ENCODE assay signal across 15 mouse cellular contexts in genomic region chr10:95624007-95624406, GRCm38 (mm10). TPM values are rescaled to one million over a fixed set of nuclear protein-coding genes. Genes with fewer than 3 reads are reported as not detected.
DNase-seq lines count a peak whose midpoint lies in the region; ATAC-seq and TF ChIP-seq lines count a peak whose summit lies in the region.
"Had no signal": no experiment of that assay in that cellular context is flagged by ENCODE, and none has a peak within 500 bp of the region (broad histone marks: within the 10 kb centered on the region; RNA-seq: fewer than 3 reads in every experiment).

No protein-coding gene starts in this region.

- peaks cover 28% of the 10 kb centered on the region for H3K4me1 ChIP-seq in hindbrain, embryonic 10.5 days (replicated peaks)
- H3K4me1 ChIP-seq in hindbrain, postnatal 0 days (ENCODE audit: insufficient read depth, low read length) = no peaks in the 10 kb centered on the region
- peaks cover 3% of the 10 kb centered on the region for H3K4me1 ChIP-seq in liver, embryonic 16.5 days (ENCODE audit: control insufficient read depth, low read depth, low read length)
- H3K4me1 ChIP-seq: embryonic facial prominence, embryonic 13.5 days had no signal

- no peak overlapping the region for H3K4me3 ChIP-seq in hindbrain, embryonic 10.5 days
- no peak overlapping the region for H3K4me3 ChIP-seq in hindbrain, postnatal 0 days (ENCODE audit: low read length)
- H3K4me3 ChIP-seq in liver, embryonic 16.5 days (ENCODE audit: low read depth, low read length) = no peak overlapping the region
- H3K4me3 ChIP-seq: embryonic facial prominence, embryonic 13.5 days; forebrain, embryonic 15.5 days; midbrain, embryonic 10.5 days had no signal

- no peaks in the 10 kb centered on the region for H3K27me3 ChIP-seq in hindbrain, embryonic 10.5 days (ENCODE audit: insufficient read depth, poor library complexity, severe bottlenecking)
- H3K27me3 ChIP-seq in hindbrain, postnatal 0 days (ENCODE audit: insufficient read depth, low read length) = no peaks in the 10 kb centered on the region
- H3K27me3 ChIP-seq in liver, embryonic 16.5 days (ENCODE audit: control insufficient read depth, insufficient read depth, low read depth, low read length) = no peaks in the 10 kb centered on the region
- H3K27me3 ChIP-seq: embryonic facial prominence, embryonic 13.5 days; forebrain, embryonic 15.5 days had no signal

- no peak for TF ChIP-seq CTCF in hindbrain, postnatal 0 days (IDR thresholded peaks at IDR 0.05; ENCODE audit: low read depth)

- H3K9me3 ChIP-seq in hindbrain, embryonic 10.5 days = no peaks in the 10 kb centered on the region
- no peaks in the 10 kb centered on the region for H3K9me3 ChIP-seq in hindbrain, postnatal 0 days (ENCODE audit: low read length)
- no peaks in the 10 kb centered on the region for H3K9me3 ChIP-seq in liver, embryonic 16.5 days (replicated peaks; ENCODE audit: control insufficient read depth, low read length)
- H3K9me3 ChIP-seq: embryonic facial prominence, embryonic 13.5 days; forebrain, embryonic 15.5 days; midbrain, embryonic 10.5 days had no signal

- H3K9ac ChIP-seq in hindbrain, postnatal 0 days (replicated peaks; ENCODE audit: low read length) = no peak overlapping the region
- no peak overlapping the region for H3K9ac ChIP-seq in liver, embryonic 16.5 days (ENCODE audit: low read depth, low read length)
- H3K9ac ChIP-seq: embryonic facial prominence, embryonic 13.5 days; forebrain, embryonic 15.5 days had no signal

- DNase-seq in hindbrain, embryonic 10.5 days (ENCODE audit: low spot score) = peak; percentile 24
- DNase-seq in hindbrain, postnatal 0 days (ENCODE audit: low spot score) = no peak
- no peak for DNase-seq in liver
- DNase-seq in embryo, embryonic 10 days (ENCODE audit: low spot score) = peak; percentile 47
- peak; percentile 49 for DNase-seq in kidney, postnatal 14 days
- no peak for DNase-seq in adipocyte (ENCODE audit: low spot score)
- DNase-seq: cerebellum, adult 8-10 months; gastrocnemius, postnatal 36 days; spleen, adult 18-20 months had no signal

- H3K27ac ChIP-seq in hindbrain, embryonic 10.5 days = 0 out of 2 replicates have a peak overlapping the region, but pooled peaks have one; percentile 40
- H3K27ac ChIP-seq in hindbrain, postnatal 0 days = no peak overlapping the region
- H3K27ac ChIP-seq in liver, embryonic 16.5 days (ENCODE audit: low read length) = peak overlapping the region; percentile 60; the same call in 1 of the 2 replicates
- H3K27ac ChIP-seq: embryonic facial prominence, embryonic 13.5 days; forebrain, embryonic 15.5 days had no signal

- H3K36me3 ChIP-seq in hindbrain, embryonic 10.5 days = no peaks in the 10 kb centered on the region
- no peaks in the 10 kb centered on the region for H3K36me3 ChIP-seq in hindbrain, postnatal 0 days (ENCODE audit: insufficient read depth, low read length)
- H3K36me3 ChIP-seq in liver, embryonic 16.5 days (ENCODE audit: control insufficient read depth, insufficient read depth) = no peaks in the 10 kb centered on the region
- H3K36me3 ChIP-seq: embryonic facial prominence, embryonic 13.5 days; forebrain, embryonic 15.5 days; midbrain, embryonic 10.5 days had no signal

- no peak overlapping the region for H3K4me2 ChIP-seq in hindbrain, postnatal 0 days (ENCODE audit: low read depth, low read length)
- H3K4me2 ChIP-seq in liver, embryonic 16.5 days (ENCODE audit: low read depth, low read length) = no peak overlapping the region
- H3K4me2 ChIP-seq: embryonic facial prominence, embryonic 13.5 days; forebrain, embryonic 15.5 days had no signal

- 37% methylated on average over 5 of the region's 5 CpGs for WGBS in hindbrain, embryonic 10.5 days
- 31% methylated on average over 5 of the region's 5 CpGs for WGBS in hindbrain, postnatal 0 days
- 36% methylated on average over 5 of the region's 5 CpGs for WGBS in liver, embryonic 16.5 days (ENCODE audit: insufficient replicate concordance)

- ATAC-seq in hindbrain, postnatal 0 days = no peak
- no peak; the same call in 1 of the 2 replicates for ATAC-seq in liver, embryonic 16.5 days (ENCODE audit: low read depth)
- ATAC-seq: forebrain, embryonic 15.5 days had no signal

RNA-seq across cellular contexts. Expression of gene Anapc15-ps, which starts 49.2 kb away (rescaled TPM):
- not detected in 2 replicates for polyA plus RNA-seq in hindbrain, embryonic 10.5 days (2016; fragmentation: Nextera tagmentation; extraction: Ambion mirVana)
- total RNA-seq in hindbrain, postnatal 0 days (2014; rRNA removed) = not detected in 2 replicates
- 0.54 TPM in 1 of 2 replicates, not detected in the other for polyA plus RNA-seq in hindbrain, postnatal 0 days (2015; fragmentation: Nextera tagmentation; extraction: Ambion mirVana)
- polyA plus RNA-seq in liver, embryonic 16.5 days (2015; fragmentation: Nextera tagmentation; extraction: Ambion mirVana) = not detected in 2 replicates
- total RNA-seq: gastrocnemius, postnatal 36 days; left cerebral cortex, postnatal 10 days had no signal
- polyA plus RNA-seq: embryonic facial prominence, embryonic 13.5 days; forebrain, embryonic 15.5 days; midbrain, embryonic 10.5 days; testis, adult 2 months had no signal

Comparison
In these comparisons a context has a peak if more than half of its experiments do, and no peak if none do; other contexts are left out.
1. DNase-seq: peak in hindbrain, embryonic 10.5 days (single experiment), embryo, embryonic 10 days (single experiment) and kidney, postnatal 14 days (single experiment); none in hindbrain, postnatal 0 days (single experiment), liver (single experiment) and adipocyte (single experiment).